Mouse (Mus musculus): ENCODE measurements around the gene Esr1. TPM values are rescaled to one million over a fixed set of nuclear protein-coding genes. Genes with fewer than 3 reads are reported as not detected.

The Esr1 gene
- polyA plus RNA-seq, 3 experiments from 2014 or later, result 1.3 to 6.4 (median 4.4) TPM

GRCm38 (mm10) chr10:4996592-4996991 lies 385.2 kb downstream of the Esr1 start:
- no peak for ATAC-seq

- no peak for ATAC-seq
Measured at GRCm38 (mm10) chr10:5008795-5009366, 397.5 kb downstream of the Esr1 start.

DNA sequence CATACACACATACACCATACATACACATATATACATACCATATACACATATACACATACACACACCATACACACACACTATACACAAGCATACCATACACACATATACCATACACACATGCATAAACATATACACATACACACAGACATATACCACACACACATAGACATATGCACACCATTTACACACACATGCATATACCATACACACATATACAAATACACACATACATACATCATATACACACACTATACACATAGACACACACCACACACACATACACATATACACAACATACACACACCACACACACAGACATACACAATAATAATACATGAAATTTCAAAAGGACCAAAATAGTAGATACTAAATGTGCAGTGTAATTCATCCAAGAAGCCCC lies 400.6 kb downstream of the Esr1 start:
- no peak for ATAC-seq

- no peak for ATAC-seq
Measured at GRCm38 (mm10) chr10:5014976-5015375, 403.6 kb downstream of the Esr1 start.

GRCm38 (mm10) chr10:5017148-5017547 lies 405.8 kb downstream of the Esr1 start:
- ATAC-seq, result no peak

GRCm38 (mm10) chr10:5025906-5026305 lies 414.5 kb downstream of the Esr1 start:
- ATAC-seq, result no peak

DNA sequence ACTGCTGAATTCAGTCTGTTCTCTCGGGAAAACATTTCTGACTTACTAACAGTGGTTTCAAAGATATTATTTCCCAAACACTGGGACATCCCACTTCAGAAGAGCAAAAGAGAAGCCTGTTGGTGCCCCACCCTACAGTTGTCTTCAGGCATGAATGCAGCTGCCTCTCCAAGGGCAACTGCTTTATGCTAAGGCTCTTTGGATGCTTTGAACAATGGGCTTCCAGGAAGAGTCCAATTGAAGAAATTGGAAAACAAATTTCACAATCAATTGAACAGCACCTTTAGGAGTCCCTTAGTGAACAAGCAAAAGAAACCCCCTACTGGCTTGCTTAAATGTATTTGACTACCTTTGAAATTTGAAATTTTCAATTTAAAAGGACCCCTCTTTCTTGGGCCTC lies 415.8 kb downstream of the Esr1 start:
- no peak for ATAC-seq

GRCm38 (mm10) chr10:5028301-5028700 lies 416.9 kb downstream of the Esr1 start:
- no peak for ATAC-seq

- ATAC-seq, result no peak
Measured at GRCm38 (mm10) chr10:5029161-5029560, 417.8 kb downstream of the Esr1 start.

GRCm38 (mm10) chr10:5029883-5030282 lies 418.5 kb downstream of the Esr1 start:
- no peak for ATAC-seq

DNA sequence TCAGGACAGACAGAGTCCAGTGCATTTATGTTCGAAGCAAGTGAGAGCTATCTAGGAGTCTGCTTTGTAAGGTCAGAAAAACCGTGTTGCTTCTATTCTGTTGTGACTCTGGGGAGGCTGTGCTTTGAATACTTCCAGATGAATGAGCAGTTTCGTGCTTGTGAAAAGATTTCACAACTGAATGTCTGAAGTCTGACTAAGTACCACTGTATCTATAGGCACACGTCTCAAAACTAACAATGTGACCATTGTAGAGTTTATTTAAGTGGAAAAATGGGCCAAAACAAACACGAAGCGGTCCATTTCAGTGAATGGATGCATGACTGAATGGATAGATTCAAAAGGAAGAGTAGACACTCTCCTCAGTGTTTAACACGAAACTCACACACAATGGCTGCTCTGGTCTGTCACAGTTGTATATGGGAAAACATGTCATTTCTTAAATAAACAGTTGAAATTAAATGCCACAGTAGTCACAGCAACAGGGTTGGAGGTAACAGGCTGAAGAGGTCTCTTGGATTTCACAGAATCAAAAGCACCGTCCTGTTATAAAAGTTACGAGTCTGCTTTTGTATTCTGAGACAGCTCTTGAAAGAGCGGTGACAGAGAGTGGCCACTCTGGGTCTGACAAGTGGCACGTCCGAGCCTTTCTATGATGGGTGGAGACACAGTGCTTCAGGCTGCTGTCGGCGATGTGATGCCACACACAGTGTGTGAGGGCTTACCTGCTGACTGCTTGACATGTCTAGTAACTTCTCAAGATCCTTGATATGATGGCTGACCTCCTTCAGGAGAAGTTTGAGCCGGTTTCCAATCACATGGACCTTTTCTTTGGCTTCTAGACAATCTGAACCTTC lies 421.0 kb downstream of the Esr1 start:
- ATAC-seq, result no peak

DNA sequence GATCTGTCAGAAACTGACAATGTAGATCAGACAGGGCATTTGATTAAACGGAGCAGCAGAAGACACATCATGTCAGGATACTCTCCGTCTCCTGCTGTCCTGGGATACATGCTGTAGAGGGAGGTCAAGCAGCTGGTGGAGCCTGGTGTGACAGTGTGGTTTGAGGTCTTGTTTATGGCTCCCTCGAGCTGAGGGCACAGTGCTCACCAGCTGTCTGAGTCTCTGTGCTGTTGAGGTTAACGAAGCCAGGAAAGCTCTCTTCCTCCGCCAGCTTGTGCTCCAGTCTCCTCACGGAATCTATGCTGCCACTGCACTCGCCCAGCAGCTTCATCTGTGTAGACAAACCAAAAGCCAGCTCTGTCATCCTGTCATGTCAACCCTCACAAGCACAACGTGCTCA lies 429.9 kb downstream of the Esr1 start:
- ATAC-seq, result no peak

DNA sequence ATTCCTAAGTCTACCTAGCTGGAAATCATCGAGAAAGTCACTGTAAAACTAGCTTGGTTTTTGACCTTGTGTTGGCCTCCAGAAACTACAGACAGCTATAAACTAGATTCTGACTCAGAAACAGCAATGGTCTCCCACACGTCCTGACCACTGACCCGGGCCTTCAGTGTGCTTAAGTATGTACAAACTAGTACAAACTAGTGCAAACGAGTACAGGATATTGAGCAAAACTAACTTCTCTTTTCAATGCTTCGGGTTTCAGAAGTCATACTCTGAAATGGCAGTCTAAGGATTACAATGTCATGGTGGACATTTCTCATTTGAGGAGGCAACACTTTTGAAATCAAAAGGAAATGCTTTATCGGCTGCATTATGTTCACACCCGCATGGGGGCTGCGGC lies 433.1 kb downstream of the Esr1 start:
- no peak for ATAC-seq

GRCm38 (mm10) chr10:5045213-5045612 lies 433.8 kb downstream of the Esr1 start:
- no peak for ATAC-seq

- ATAC-seq, result no peak
Measured at GRCm38 (mm10) chr10:5045671-5046070, 434.3 kb downstream of the Esr1 start.

Other genes starting within 250 kb of the Esr1 start
- 10 to 100 TPM in 2 of 3 experiments, 1 to 10 TPM in 1; 9.1 to 11.5 (median 11.1) TPM for gene Zbtb2, start 223.5 kb upstream of the Esr1 start, polyA plus RNA-seq (2017; shearing (Covaris generic))
- 10 to 100 TPM; 40.1 to 45.0 (median 42.4) TPM for gene Rmnd1, start 179.2 kb upstream of the Esr1 start, polyA plus RNA-seq (2017; shearing (Covaris generic))
- 10 to 100 TPM; 34.1 to 38.4 (median 35.8) TPM for gene Armt1, start 179.1 kb upstream of the Esr1 start, polyA plus RNA-seq (2017; shearing (Covaris generic))
- gene Ccdc170, start 129.1 kb upstream of the Esr1 start, polyA plus RNA-seq (2017; shearing (Covaris generic)), result not detected